9 mouse cellular contexts compared by ENCODE assay signal in genomic region chr5:150495792-150496191, GRCm38 (mm10). TPM values are rescaled to one million over a fixed set of nuclear protein-coding genes. Genes with fewer than 3 reads are reported as not detected.
DNase-seq lines count a peak whose midpoint lies in the region; ATAC-seq and TF ChIP-seq lines count a peak whose summit lies in the region.
"Had no signal": no experiment of that assay in that cellular context is flagged by ENCODE, and none has a peak within 500 bp of the region (broad histone marks: within the 10 kb centered on the region; RNA-seq: fewer than 3 reads in every experiment).

No protein-coding gene starts in this region.

- no peak for TF ChIP-seq POLR2A in cerebellum, adult 2 months (IDR thresholded peaks at IDR 0.05; ENCODE audit: borderline replicate concordance, insufficient read depth, low read length)

- intact Hi-C loops in heart, postnatal 14 days (cut with DNase I): no loop called here

- WGBS in cerebellum, adult 2 months: 56% methylated on average over 6 of the region's 6 CpGs

- TF ChIP-seq CTCF in cerebellum, adult 2 months (IDR thresholded peaks at IDR 0.05; ENCODE audit: borderline replicate concordance, insufficient read depth, low read depth, low read length): peak; percentile 58

- H3K4me1 ChIP-seq in cerebellum, adult 2 months (ENCODE audit: control insufficient read depth, insufficient read depth, low read length): no peaks in the 10 kb centered on the region

- H3K27me3 ChIP-seq in cerebellum, adult 2 months (ENCODE audit: control insufficient read depth, insufficient read depth, low read length): no peaks in the 10 kb centered on the region

- peak; percentile 30 for DNase-seq in gastrocnemius, adult 18-20 months (ENCODE audit: low spot score)
- no peak for DNase-seq in gastrocnemius, postnatal 25 days
- peak; percentile 49 for DNase-seq in right cerebral cortex, postnatal 4 days
- no peak for DNase-seq in right cerebral cortex, adult 18-20 months
- peak in 1 of 2 experiments; percentile 33 for DNase-seq in cerebellum, adult 2 months
- peak; percentile 50 to 56 for DNase-seq in heart, postnatal 14 days
- DNase-seq in MN1 (ENCODE audit: low spot score): no peak

- H3K4me3 ChIP-seq in cerebellum, adult 2 months (replicated peaks; ENCODE audit: insufficient read depth, low read depth, low read length): no peak overlapping the region

- ATAC-seq in megakaryocyte-erythroid progenitor cell, adult 5-6 weeks (replicated peaks; ENCODE audit: low FRiP score, low TSS enrichment, poor library complexity, severe bottlenecking): peak; percentile 86

- H3K27ac ChIP-seq in cerebellum, adult 2 months (ENCODE audit: insufficient read depth, low read length): no peak overlapping the region

RNA-seq across cellular contexts. Expression of gene Zar1l, which starts 22.2 kb away (rescaled TPM):
- not detected for total RNA-seq in gastrocnemius, adult 18-20 months (2021)
- not detected for total RNA-seq in gastrocnemius, postnatal 25 days (2021)
- not detected in 2 replicates for polyA plus RNA-seq in cerebellum, adult 2 months (2012; rRNA removed)
- not detected for total RNA-seq in heart, postnatal 14 days (2021)
- total RNA-seq in megakaryocyte-erythroid progenitor cell, adult 5-6 weeks (2014; fragmentation: Nextera tagmentation): not detected in 2 replicates
- not detected in 2 replicates for total RNA-seq in megakaryocyte-erythroid progenitor cell, adult 5-6 weeks (2017)
- polyA plus RNA-seq: neural tube, embryonic 14.5 days had no signal

RNA-seq across cellular contexts. Expression of gene Brca2, which starts 26.6 kb away (rescaled TPM):
- 1 to 10 TPM; 1.1 to 1.4 TPM for total RNA-seq in gastrocnemius, adult 18-20 months (2021)
- 1 to 10 TPM in 1 of 2 experiments, under 1 TPM in 1; 0.77 to 1.3 TPM for total RNA-seq in gastrocnemius, postnatal 25 days (2021)
- polyA plus RNA-seq in cerebellum, adult 2 months (2012; rRNA removed): 5.4 and 7.1 TPM in 2 replicates
- 1 to 10 TPM; 4.4 TPM for total RNA-seq in heart, postnatal 14 days (2021)
- 55.6 and 86.4 TPM in 2 replicates for total RNA-seq in megakaryocyte-erythroid progenitor cell, adult 5-6 weeks (2014; fragmentation: Nextera tagmentation)
- total RNA-seq in megakaryocyte-erythroid progenitor cell, adult 5-6 weeks (2017): 28.6 and 62.9 TPM in 2 replicates

Comparison
In these comparisons a context has a peak if more than half of its experiments do, and no peak if none do; other contexts are left out.
1. DNase-seq: peak in gastrocnemius, adult 18-20 months (single experiment), right cerebral cortex, postnatal 4 days (single experiment) and heart, postnatal 14 days (2 of 2); none in gastrocnemius, postnatal 25 days (single experiment), right cerebral cortex, adult 18-20 months (single experiment) and MN1 (single experiment).
2. RNA of gene Brca2, which starts 26.6 kb away (total RNA-seq): 28.6 to 86.4 TPM in megakaryocyte-erythroid progenitor cell, adult 5-6 weeks; 4.4 TPM in heart, postnatal 14 days, 1.1 to 1.4 TPM in gastrocnemius, adult 18-20 months and 0.77 to 1.3 TPM in gastrocnemius, postnatal 25 days; every median in the first group is over 4 times any median in the second.